In the genomic region with DNA sequence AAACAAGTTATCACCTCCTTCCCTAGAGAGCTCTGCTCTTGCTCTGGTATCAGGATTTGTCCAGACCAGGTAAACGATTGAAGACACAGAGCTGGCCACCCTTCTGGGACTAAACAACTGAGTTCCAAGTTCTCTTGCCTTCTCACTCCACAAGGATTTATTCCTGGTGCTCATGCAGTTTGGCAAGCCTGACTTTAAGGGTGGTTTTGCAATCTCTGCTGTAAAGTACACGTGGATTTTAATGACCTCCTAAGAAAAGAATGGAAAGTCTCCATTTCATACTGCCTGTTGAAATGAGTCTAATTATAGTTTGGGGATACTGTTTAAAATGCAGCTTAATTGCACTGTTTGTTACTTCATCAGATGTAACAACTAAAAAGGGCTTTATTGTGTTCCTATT, we compare ENCODE assay signal across 10 mouse cellular contexts. TPM values are rescaled to one million over a fixed set of nuclear protein-coding genes. Genes with fewer than 3 reads are reported as not detected.
A peak's percentile ranks its signal among the peaks of the same experiment; 100 is the strongest.
DNase-seq lines count a peak whose midpoint lies in the region; ATAC-seq and TF ChIP-seq lines count a peak whose summit lies in the region.
"Had no signal": no experiment of that assay in that cellular context is flagged by ENCODE, and none has a peak within 500 bp of the region (broad histone marks: within the 10 kb centered on the region; RNA-seq: fewer than 3 reads in every experiment).

No protein-coding gene starts in this region.

- peak overlapping the region; percentile 87 for H3K4me2 ChIP-seq in intestine, embryonic 14.5 days (ENCODE audit: low read length)
- H3K4me2 ChIP-seq in intestine, embryonic 15.5 days (replicated peaks) = no peak overlapping the region
- peak overlapping the region; percentile 81 for H3K4me2 ChIP-seq in embryonic facial prominence, embryonic 12.5 days (replicated peaks)
- H3K4me2 ChIP-seq in hindbrain, embryonic 16.5 days (ENCODE audit: low read length) = peak overlapping the region; percentile 87
- H3K4me2 ChIP-seq in midbrain, embryonic 14.5 days (ENCODE audit: low read length) = peak overlapping the region; percentile 94

- no peak for TF ChIP-seq CTCF in left cerebral cortex, adult 2 months (IDR thresholded peaks at IDR 0.05)

- H3K9me3 ChIP-seq in intestine, embryonic 14.5 days (ENCODE audit: control insufficient read depth, low read length) = no peaks in the 10 kb centered on the region
- H3K9me3 ChIP-seq in intestine, embryonic 15.5 days = no peaks in the 10 kb centered on the region
- H3K9me3 ChIP-seq in embryonic facial prominence, embryonic 12.5 days = no peaks in the 10 kb centered on the region
- no peaks in the 10 kb centered on the region for H3K9me3 ChIP-seq in hindbrain, embryonic 16.5 days (ENCODE audit: control insufficient read depth, low read length)
- no peaks in the 10 kb centered on the region for H3K9me3 ChIP-seq in midbrain, embryonic 14.5 days (ENCODE audit: control insufficient read depth, low read length)
- H3K9me3 ChIP-seq: megakaryocyte, embryonic 14.5 days had no signal

- peak overlapping the region; percentile 94 for H3K4me3 ChIP-seq in intestine, embryonic 14.5 days (ENCODE audit: low read depth, low read length)
- H3K4me3 ChIP-seq in intestine, embryonic 15.5 days (replicated peaks) = no peak overlapping the region
- H3K4me3 ChIP-seq in embryonic facial prominence, embryonic 12.5 days = no peak overlapping the region
- H3K4me3 ChIP-seq in hindbrain, embryonic 16.5 days (ENCODE audit: low read length) = no peak overlapping the region
- peak overlapping the region; percentile 95; the same call in 1 of the 2 replicates for H3K4me3 ChIP-seq in midbrain, embryonic 14.5 days (replicated peaks; ENCODE audit: low read depth, low read length)
- H3K4me3 ChIP-seq in left cerebral cortex, adult 2 months = no peak overlapping the region

- DNase-seq in intestine, embryonic 14.5 days (ENCODE audit: low spot score) = no peak
- no peak for DNase-seq in midbrain, embryonic 14.5 days
- no peak for DNase-seq in cerebellum, postnatal 4 days (ENCODE audit: low spot score in 2 of 2)
- no peak for DNase-seq in left cerebral cortex, adult 2 months (ENCODE audit: extremely low spot score in 1 of 2, low spot score in 2 of 2)
- DNase-seq in thymus, adult 18-20 months = no peak
- DNase-seq: kidney, adult 18-20 months had no signal

- intact Hi-C loops in left cerebral cortex, adult 2 months (cut with DNase I) = loop anchor here (1.0 to 10.0 kb wide), 3 partner anchors 33 to 604 kb away; partner anchors contain the start of gene Endov

- ATAC-seq in intestine, embryonic 14.5 days (replicated peaks; ENCODE audit: low FRiP score, low TSS enrichment, low read depth) = no peak
- ATAC-seq in intestine, embryonic 15.5 days = no peak
- no peak for ATAC-seq in embryonic facial prominence, embryonic 12.5 days (ENCODE audit: insufficient number of reproducible peaks, insufficient read depth, low FRiP score, low TSS enrichment)
- no peak for ATAC-seq in hindbrain, embryonic 16.5 days
- no peak for ATAC-seq in midbrain, embryonic 14.5 days (ENCODE audit: low FRiP score, low TSS enrichment)

- H3K27me3 ChIP-seq in intestine, embryonic 14.5 days (replicated peaks; ENCODE audit: control insufficient read depth, insufficient read depth, low read length) = no peaks in the 10 kb centered on the region
- no peaks in the 10 kb centered on the region for H3K27me3 ChIP-seq in intestine, embryonic 15.5 days (replicated peaks)
- H3K27me3 ChIP-seq in embryonic facial prominence, embryonic 12.5 days = no peaks in the 10 kb centered on the region
- no peaks in the 10 kb centered on the region for H3K27me3 ChIP-seq in hindbrain, embryonic 16.5 days (replicated peaks; ENCODE audit: control insufficient read depth, insufficient read depth, low read length)
- H3K27me3 ChIP-seq in midbrain, embryonic 14.5 days (ENCODE audit: control insufficient read depth, insufficient read depth, low read length) = no peaks in the 10 kb centered on the region

- H3K4me1 ChIP-seq in intestine, embryonic 14.5 days (replicated peaks; ENCODE audit: control insufficient read depth, insufficient read depth, low read length) = peaks cover 14% of the 10 kb centered on the region
- peaks cover 14% of the 10 kb centered on the region for H3K4me1 ChIP-seq in intestine, embryonic 15.5 days (replicated peaks)
- H3K4me1 ChIP-seq in embryonic facial prominence, embryonic 12.5 days = peaks cover 16% of the 10 kb centered on the region
- peaks cover 19% of the 10 kb centered on the region for H3K4me1 ChIP-seq in hindbrain, embryonic 16.5 days (ENCODE audit: control insufficient read depth, insufficient read depth, low read depth, low read length)
- H3K4me1 ChIP-seq in midbrain, embryonic 14.5 days (ENCODE audit: control insufficient read depth, insufficient read depth, low read length) = peaks cover 15% of the 10 kb centered on the region

- H3K9ac ChIP-seq in intestine, embryonic 14.5 days (ENCODE audit: low read length) = no peak overlapping the region
- H3K9ac ChIP-seq in intestine, embryonic 15.5 days = no peak overlapping the region
- peak overlapping the region; percentile 96 for H3K9ac ChIP-seq in embryonic facial prominence, embryonic 12.5 days
- H3K9ac ChIP-seq in hindbrain, embryonic 16.5 days (ENCODE audit: low read depth, low read length) = no peak overlapping the region
- H3K9ac ChIP-seq in midbrain, embryonic 14.5 days (replicated peaks; ENCODE audit: low read length) = no peak overlapping the region

- peaks cover 25% of the 10 kb centered on the region for H3K36me3 ChIP-seq in intestine, embryonic 14.5 days (ENCODE audit: control insufficient read depth, insufficient read depth, low read length)
- H3K36me3 ChIP-seq in intestine, embryonic 15.5 days = peaks cover 12% of the 10 kb centered on the region
- peaks cover 24% of the 10 kb centered on the region for H3K36me3 ChIP-seq in embryonic facial prominence, embryonic 12.5 days
- H3K36me3 ChIP-seq in hindbrain, embryonic 16.5 days (ENCODE audit: control insufficient read depth, insufficient read depth, low read length) = peaks cover 17% of the 10 kb centered on the region
- peaks cover 17% of the 10 kb centered on the region for H3K36me3 ChIP-seq in midbrain, embryonic 14.5 days (ENCODE audit: control insufficient read depth, insufficient read depth, low read length)

- no peak overlapping the region for H3K27ac ChIP-seq in intestine, embryonic 14.5 days (ENCODE audit: low read depth)
- H3K27ac ChIP-seq in intestine, embryonic 15.5 days = no peak overlapping the region
- H3K27ac ChIP-seq in embryonic facial prominence, embryonic 12.5 days = no peak overlapping the region
- H3K27ac ChIP-seq in hindbrain, embryonic 16.5 days (ENCODE audit: low read depth, low read length) = no peak overlapping the region
- H3K27ac ChIP-seq in midbrain, embryonic 14.5 days (replicated peaks; ENCODE audit: low read depth, low read length) = peak overlapping the region; percentile 99; the same call in 1 of the 2 replicates
- H3K27ac ChIP-seq in left cerebral cortex, adult 2 months = no peak overlapping the region

- 22% methylated on average over 2 of the region's 2 CpGs for WGBS in intestine, embryonic 14.5 days
- WGBS in intestine, embryonic 15.5 days = 25% methylated on average over 2 of the region's 2 CpGs
- 33% methylated on average over 2 of the region's 2 CpGs for WGBS in embryonic facial prominence, embryonic 12.5 days
- 32% methylated on average over 2 of the region's 2 CpGs for WGBS in hindbrain, embryonic 16.5 days
- WGBS in midbrain, embryonic 14.5 days = 34% methylated on average over 2 of the region's 2 CpGs

RNA-seq across cellular contexts. Expression of gene Eif4a3, which starts 1.1 kb away (rescaled TPM):
- 376 and 385 TPM in 2 replicates for polyA plus RNA-seq in intestine, embryonic 14.5 days (2014; fragmentation: Nextera tagmentation; extraction: Ambion mirVana)
- polyA plus RNA-seq in intestine, embryonic 15.5 days (2015; fragmentation: Nextera tagmentation; extraction: Ambion mirVana) = 335 and 348 TPM in 2 replicates
- 343 and 361 TPM in 2 replicates for polyA plus RNA-seq in embryonic facial prominence, embryonic 12.5 days (2016; fragmentation: Nextera tagmentation; extraction: Ambion mirVana)
- 241 and 243 TPM in 2 replicates for polyA plus RNA-seq in hindbrain, embryonic 16.5 days (2015; fragmentation: Nextera tagmentation; extraction: Ambion mirVana)
- polyA plus RNA-seq in midbrain, embryonic 14.5 days (2014; fragmentation: Nextera tagmentation; extraction: Ambion mirVana) = 257 and 264 TPM in 2 replicates
- total RNA-seq in left cerebral cortex, adult 2 months (2021) = 10 to 100 TPM; 68.7 to 78.6 TPM

RNA-seq across cellular contexts. Expression of gene Card14, which starts 6.6 kb away (rescaled TPM):
- polyA plus RNA-seq in intestine, embryonic 14.5 days (2014; fragmentation: Nextera tagmentation; extraction: Ambion mirVana) = 2.8 and 3.2 TPM in 2 replicates
- polyA plus RNA-seq in intestine, embryonic 15.5 days (2015; fragmentation: Nextera tagmentation; extraction: Ambion mirVana) = 5.1 and 5.6 TPM in 2 replicates
- polyA plus RNA-seq in embryonic facial prominence, embryonic 12.5 days (2016; fragmentation: Nextera tagmentation; extraction: Ambion mirVana) = 0.28 and 0.52 TPM in 2 replicates
- 0.50 and 0.55 TPM in 2 replicates for polyA plus RNA-seq in hindbrain, embryonic 16.5 days (2015; fragmentation: Nextera tagmentation; extraction: Ambion mirVana)
- 0.11 and 0.16 TPM in 2 replicates for polyA plus RNA-seq in midbrain, embryonic 14.5 days (2014; fragmentation: Nextera tagmentation; extraction: Ambion mirVana)
- total RNA-seq in left cerebral cortex, adult 2 months (2021) = under 1 TPM; 0.19 to 0.27 TPM

RNA-seq across cellular contexts. Expression of gene Gaa, which starts 33.3 kb away (rescaled TPM):
- 57.3 and 62.3 TPM in 2 replicates for polyA plus RNA-seq in intestine, embryonic 14.5 days (2014; fragmentation: Nextera tagmentation; extraction: Ambion mirVana)
- polyA plus RNA-seq in intestine, embryonic 15.5 days (2015; fragmentation: Nextera tagmentation; extraction: Ambion mirVana) = 66.3 and 69.1 TPM in 2 replicates
- polyA plus RNA-seq in embryonic facial prominence, embryonic 12.5 days (2016; fragmentation: Nextera tagmentation; extraction: Ambion mirVana) = 54.1 and 57.6 TPM in 2 replicates
- polyA plus RNA-seq in hindbrain, embryonic 16.5 days (2015; fragmentation: Nextera tagmentation; extraction: Ambion mirVana) = 121 and 131 TPM in 2 replicates
- polyA plus RNA-seq in midbrain, embryonic 14.5 days (2014; fragmentation: Nextera tagmentation; extraction: Ambion mirVana) = 58.6 and 67.2 TPM in 2 replicates
- 100 to 1,000 TPM; 241 to 268 TPM for total RNA-seq in left cerebral cortex, adult 2 months (2021)

RNA-seq across cellular contexts. Expression of gene Sgsh, which starts 54.4 kb away (rescaled TPM):
- polyA plus RNA-seq in intestine, embryonic 14.5 days (2014; fragmentation: Nextera tagmentation; extraction: Ambion mirVana) = 7.5 and 7.9 TPM in 2 replicates
- 7.5 and 10.5 TPM in 2 replicates for polyA plus RNA-seq in intestine, embryonic 15.5 days (2015; fragmentation: Nextera tagmentation; extraction: Ambion mirVana)
- 5.9 and 6.2 TPM in 2 replicates for polyA plus RNA-seq in embryonic facial prominence, embryonic 12.5 days (2016; fragmentation: Nextera tagmentation; extraction: Ambion mirVana)
- 3.6 and 5.2 TPM in 2 replicates for polyA plus RNA-seq in hindbrain, embryonic 16.5 days (2015; fragmentation: Nextera tagmentation; extraction: Ambion mirVana)
- polyA plus RNA-seq in midbrain, embryonic 14.5 days (2014; fragmentation: Nextera tagmentation; extraction: Ambion mirVana) = 5.3 and 6.1 TPM in 2 replicates
- 1 to 10 TPM; 4.6 to 5.0 TPM for total RNA-seq in left cerebral cortex, adult 2 months (2021)

RNA-seq across cellular contexts. Expression of gene Slc26a11, which starts 54.4 kb away (rescaled TPM):
- polyA plus RNA-seq in intestine, embryonic 14.5 days (2014; fragmentation: Nextera tagmentation; extraction: Ambion mirVana) = 8.4 and 9.9 TPM in 2 replicates
- 7.2 and 9.9 TPM in 2 replicates for polyA plus RNA-seq in intestine, embryonic 15.5 days (2015; fragmentation: Nextera tagmentation; extraction: Ambion mirVana)
- polyA plus RNA-seq in embryonic facial prominence, embryonic 12.5 days (2016; fragmentation: Nextera tagmentation; extraction: Ambion mirVana) = 10.0 and 12.3 TPM in 2 replicates
- 7.5 and 8.0 TPM in 2 replicates for polyA plus RNA-seq in hindbrain, embryonic 16.5 days (2015; fragmentation: Nextera tagmentation; extraction: Ambion mirVana)
- polyA plus RNA-seq in midbrain, embryonic 14.5 days (2014; fragmentation: Nextera tagmentation; extraction: Ambion mirVana) = 3.9 and 5.0 TPM in 2 replicates
- 1 to 10 TPM; 3.9 TPM for total RNA-seq in left cerebral cortex, adult 2 months (2021)

Comparison
In these comparisons a context has a peak if more than half of its experiments do, and no peak if none do; other contexts are left out.
1. H3K4me3 ChIP-seq: peak in intestine, embryonic 14.5 days (single experiment) and midbrain, embryonic 14.5 days (single experiment); none in intestine, embryonic 15.5 days (single experiment), embryonic facial prominence, embryonic 12.5 days (single experiment), hindbrain, embryonic 16.5 days (single experiment) and left cerebral cortex, adult 2 months (single experiment).